Mouse (Mus musculus) limb, embryonic 14.5 days (tissue): ENCODE data around the gene Lpp. TPM values are rescaled to one million over a fixed set of nuclear protein-coding genes. Genes with fewer than 3 reads are reported as not detected.

Experiments used
- ATAC-seq: fragments of 200-750 bp; cut with Nextera tagmentation; 2 replicates; pipeline ENCODE4 v1.8.0; 2017; ENCODE audit warnings: low read depth, moderate number of reproducible peaks, moderate TSS enrichment; ENCODE audit not compliant: low FRiP score
- DNase-seq: peaks from one replicate; pipeline ENCODE4 v3.0.0-alpha.2; 2015; ENCODE audit warnings: low spot score
- H3K27ac ChIP-seq: fragments of 300-500 bp; sonication (generic); replicated peaks from 2 replicates; pipeline ENCODE4 v1.5.1; 2014; ENCODE audit warnings: low read depth, mild to moderate bottlenecking, low read length, moderate library complexity, mixed read lengths
- H3K27me3 ChIP-seq: fragments of 300-500 bp; sonication (generic); 2 replicates; pipeline ENCODE4 v1.6.1; 2014; ENCODE audit warnings: low read length, mixed read lengths; ENCODE audit not compliant: control insufficient read depth, insufficient read depth
- H3K36me3 ChIP-seq: fragments of 300-500 bp; sonication (generic); 2 replicates; pipeline ENCODE4 v1.6.1; 2014; ENCODE audit warnings: mild to moderate bottlenecking, low read length, moderate library complexity, mixed read lengths; ENCODE audit not compliant: control insufficient read depth, insufficient read depth
- H3K4me1 ChIP-seq: fragments of 300-500 bp; sonication (generic); 2 replicates; pipeline ENCODE4 v1.6.1; 2014; ENCODE audit warnings: antibody characterized with exemption, low read length, mixed read lengths; ENCODE audit not compliant: control insufficient read depth, insufficient read depth
- H3K4me2 ChIP-seq: fragments of 300-500 bp; sonication (generic); replicated peaks from 2 replicates; pipeline ENCODE4 v1.6.1; 2014; ENCODE audit warnings: low read depth, mild to moderate bottlenecking, low read length, moderate library complexity; ENCODE audit not compliant: severe bottlenecking
- H3K4me3 ChIP-seq: fragments of 300-500 bp; sonication (generic); replicated peaks from 2 replicates; pipeline ENCODE4 v1.5.1; 2014; ENCODE audit warnings: low read length
- H3K9ac ChIP-seq: fragments of 300-500 bp; sonication (generic); 2 replicates; pipeline ENCODE4 v1.6.1; 2014; ENCODE audit warnings: mild to moderate bottlenecking, low read depth, low read length, moderate library complexity; ENCODE audit not compliant: severe bottlenecking
- H3K9me3 ChIP-seq: fragments of 300-500 bp; sonication (generic); 2 replicates; pipeline ENCODE4 v1.6.1; 2016; ENCODE audit warnings: low read length; ENCODE audit not compliant: control insufficient read depth
- POLR2A ChIP-seq: fragments of 200-500 bp; IDR thresholded peaks from 2 replicates; pipeline ENCODE4 v1.8.0; 2012; ENCODE audit warnings: inconsistent platforms, mild to moderate bottlenecking, moderate library complexity, borderline replicate concordance; ENCODE audit not compliant: insufficient read depth, insufficient read length; ENCODE audit errors: extremely low read depth
- WGBS: fragments of 180-500 bp; shearing (Covaris S2); extraction: QIAGEN DNeasy Blood & Tissue Kit; methylation state at CpG from one replicate; pipeline ENCODE4 v1.1.7; 2014; 5-methylcytosine and 5-hydroxymethylcytosine counted together
- polyA plus RNA-seq, 2 experiments: library from polyadenylated mRNA; depleted of rRNA in 1 of 2; stranded (reverse) in 1 of 2; unstranded in 1 of 2; fragments of >200 nt; fragmentation: Nextera tagmentation in 1 of 2; extraction: Ambion mirVana in 1 of 2; gene quantifications; 2 replicates each; pipeline versions ENCODE4 v1.2.1 to v1.2.3; 2012 to 2014

Gene Lpp
- polyA plus RNA-seq, 2 experiments = 15.1 to 46.7 TPM

- Histone ChIP-seq H3K36me3 (0 out of 2 replicates have a peak, but pooled peaks cover 3% of the 10 kb centered on the region), H3K27ac (no peak overlapping the region), H3K9ac (no peak overlapping the region), H3K4me2 (no peak overlapping the region), H3K4me1 (no peaks in the 10 kb centered on the region; the same call in 1 of the 2 replicates), H3K4me3 (no peak overlapping the region), H3K27me3 (no peaks in the 10 kb centered on the region), H3K9me3 (no peaks in the 10 kb centered on the region)
- DNase-seq (no peak), ATAC-seq (no peak)
- no peak for TF ChIP-seq POLR2A
- 84% methylated on average over 4 of the region's 4 CpGs for WGBS
Measured at GRCm38 (mm10) chr16:24478851-24479250, 85.5 kb downstream of the Lpp start.

GRCm38 (mm10) chr16:24482648-24483047 is 89.3 kb downstream of the Lpp start:
- Histone ChIP-seq H3K9ac (no peak overlapping the region), H3K4me3 (no peak overlapping the region), H3K27ac (no peak overlapping the region), H3K36me3 (0 out of 2 replicates have a peak, but pooled peaks cover 3% of the 10 kb centered on the region), H3K4me2 (no peak overlapping the region), H3K27me3 (no peaks in the 10 kb centered on the region), H3K4me1 (peaks cover 4% of the 10 kb centered on the region), H3K9me3 (no peaks in the 10 kb centered on the region)
- DNase-seq = no peak
- ATAC-seq = no peak
- 86% methylated on average over 6 of the region's 6 CpGs for WGBS
- TF ChIP-seq POLR2A = no peak

- H3K36me3 ChIP-seq = 0 out of 2 replicates have a peak, but pooled peaks cover 3% of the 10 kb centered on the region
- 89% methylated on average over 13 of the region's 13 CpGs for WGBS
- H3K9me3 ChIP-seq = no peaks in the 10 kb centered on the region
- DNase-seq (no peak), ATAC-seq (no peak)
- H3K4me3 ChIP-seq = no peak overlapping the region
- H3K4me2 ChIP-seq = no peak overlapping the region
- H3K27me3 ChIP-seq = no peaks in the 10 kb centered on the region
- H3K9ac ChIP-seq = no peak overlapping the region
- TF ChIP-seq POLR2A = no peak
- peaks cover 10% of the 10 kb centered on the region for H3K4me1 ChIP-seq
- H3K27ac ChIP-seq = no peak overlapping the region
Measured at GRCm38 (mm10) chr16:24483527-24484101, 90.3 kb downstream of the Lpp start.

- 0 out of 2 replicates have a peak, but pooled peaks cover 3% of the 10 kb centered on the region for H3K36me3 ChIP-seq
- H3K4me3 ChIP-seq = no peak overlapping the region
- no peak for ATAC-seq
- no peak overlapping the region for H3K9ac ChIP-seq
- TF ChIP-seq POLR2A = no peak
- 30% methylated on average over 6 of the region's 6 CpGs for WGBS
- no peak overlapping the region for H3K4me2 ChIP-seq
- DNase-seq = no peak
- no peaks in the 10 kb centered on the region for H3K27me3 ChIP-seq
- H3K4me1 ChIP-seq = peaks cover 45% of the 10 kb centered on the region
- H3K27ac ChIP-seq = no peak overlapping the region; the same call in 1 of the 2 replicates
- no peaks in the 10 kb centered on the region for H3K9me3 ChIP-seq
Measured at GRCm38 (mm10) chr16:24487782-24488241, 94.5 kb downstream of the Lpp start.

- Histone ChIP-seq H3K4me1 (peaks cover 57% of the 10 kb centered on the region), H3K4me2 (no peak overlapping the region), H3K27me3 (no peaks in the 10 kb centered on the region), H3K27ac (peak overlapping the region; percentile 73; the same call in 1 of the 2 replicates), H3K9me3 (no peaks in the 10 kb centered on the region), H3K36me3 (no peaks in the 10 kb centered on the region), H3K4me3 (no peak overlapping the region), H3K9ac (no peak overlapping the region; the same call in 1 of the 2 replicates)
- WGBS = 65% methylated on average over 8 of the region's 8 CpGs
- TF ChIP-seq POLR2A = no peak
- no peak for DNase-seq
- ATAC-seq = no peak
Measured at GRCm38 (mm10) chr16:24489516-24490285, 96.4 kb downstream of the Lpp start.
